Mouse (Mus musculus): ENCODE measurements around the gene Ust. TPM values are rescaled to one million over a fixed set of nuclear protein-coding genes. Genes with fewer than 3 reads are reported as not detected.

The Ust gene
- polyA plus RNA-seq, 1 experiment from 2014 or later = 4.0 TPM

- no peaks in the 10 kb centered on the region for H3K36me3 ChIP-seq (ENCODE audit: poor library complexity, severe bottlenecking)
- no peak for ATAC-seq
- peaks cover 31% of the 10 kb centered on the region for H3K4me1 ChIP-seq
- WGBS = 86% methylated on average over 5 of the region's 5 CpGs
- H3K9ac ChIP-seq = no peak overlapping the region
- H3K27ac ChIP-seq = no peak overlapping the region
- H3K9me3 ChIP-seq (replicated peaks) = no peaks in the 10 kb centered on the region
- H3K4me3 ChIP-seq = no peak overlapping the region
- no peaks in the 10 kb centered on the region for H3K27me3 ChIP-seq
- no peak overlapping the region for H3K4me2 ChIP-seq
Observed at GRCm38 (mm10) chr10:8177618-8178017, 341.0 kb downstream of the Ust start.

GRCm38 (mm10) chr10:8176351-8177053 lies 342.1 kb downstream of the Ust start:
- Histone ChIP-seq H3K4me2 (no peak overlapping the region), H3K4me3 (no peak overlapping the region), H3K9ac (no peak overlapping the region), H3K27me3 (no peaks in the 10 kb centered on the region), H3K27ac (no peak overlapping the region), H3K9me3 (replicated peaks) (no peaks in the 10 kb centered on the region), H3K36me3 (ENCODE audit: poor library complexity, severe bottlenecking) (no peaks in the 10 kb centered on the region), H3K4me1 (peaks cover 31% of the 10 kb centered on the region)
- 57% methylated on average over 13 of the region's 13 CpGs for WGBS
- no peak for ATAC-seq

- no peak overlapping the region for H3K4me2 ChIP-seq
- H3K36me3 ChIP-seq (ENCODE audit: poor library complexity, severe bottlenecking) = no peaks in the 10 kb centered on the region
- ATAC-seq = no peak
- peaks cover 31% of the 10 kb centered on the region for H3K4me1 ChIP-seq
- 77% methylated on average over 3 of the region's 3 CpGs for WGBS
- no peak overlapping the region for H3K4me3 ChIP-seq
- no peak overlapping the region for H3K27ac ChIP-seq
- H3K9me3 ChIP-seq (replicated peaks) = no peaks in the 10 kb centered on the region
- H3K9ac ChIP-seq = no peak overlapping the region
- no peaks in the 10 kb centered on the region for H3K27me3 ChIP-seq
Observed at GRCm38 (mm10) chr10:8176008-8176350, 342.6 kb downstream of the Ust start.

GRCm38 (mm10) chr10:8174697-8175096 lies 343.9 kb downstream of the Ust start:
- no peak overlapping the region for H3K4me2 ChIP-seq
- peaks cover 31% of the 10 kb centered on the region for H3K4me1 ChIP-seq
- no peaks in the 10 kb centered on the region for H3K36me3 ChIP-seq (ENCODE audit: poor library complexity, severe bottlenecking)
- peaks cover 6% of the 10 kb centered on the region; the same call in 1 of the 2 replicates for H3K9me3 ChIP-seq (replicated peaks)
- H3K4me3 ChIP-seq = no peak overlapping the region
- H3K27me3 ChIP-seq = no peaks in the 10 kb centered on the region
- 74% methylated on average over 2 of the region's 2 CpGs for WGBS
- no peak overlapping the region for H3K9ac ChIP-seq
- no peak overlapping the region for H3K27ac ChIP-seq
- ATAC-seq = peak; percentile 54; the same call in 1 of the 2 replicates

GRCm38 (mm10) chr10:8174230-8174629 lies 344.4 kb downstream of the Ust start:
- Histone ChIP-seq H3K27ac (no peak overlapping the region), H3K36me3 (ENCODE audit: poor library complexity, severe bottlenecking) (no peaks in the 10 kb centered on the region), H3K4me2 (0 out of 2 replicates have a peak overlapping the region, but pooled peaks have one; percentile 7), H3K4me1 (peaks cover 31% of the 10 kb centered on the region), H3K27me3 (no peaks in the 10 kb centered on the region), H3K4me3 (no peak overlapping the region), H3K9ac (no peak overlapping the region), H3K9me3 (replicated peaks) (peaks cover 11% of the 10 kb centered on the region)
- ATAC-seq = peak; percentile 85
- WGBS = 28% methylated on average over 7 of the region's 7 CpGs

GRCm38 (mm10) chr10:8173032-8173431 lies 345.6 kb downstream of the Ust start:
- no peak overlapping the region for H3K4me3 ChIP-seq
- no peak overlapping the region for H3K4me2 ChIP-seq
- no peaks in the 10 kb centered on the region for H3K36me3 ChIP-seq (ENCODE audit: poor library complexity, severe bottlenecking)
- H3K9ac ChIP-seq = no peak overlapping the region
- H3K4me1 ChIP-seq = peaks cover 31% of the 10 kb centered on the region
- WGBS = 86% methylated on average over 3 of the region's 3 CpGs
- no peak for ATAC-seq
- H3K27ac ChIP-seq = no peak overlapping the region
- peaks cover 23% of the 10 kb centered on the region for H3K9me3 ChIP-seq (replicated peaks)
- H3K27me3 ChIP-seq = no peaks in the 10 kb centered on the region

GRCm38 (mm10) chr10:8171556-8171955 lies 347.1 kb downstream of the Ust start:
- no peaks in the 10 kb centered on the region for H3K27me3 ChIP-seq
- no peak overlapping the region for H3K9ac ChIP-seq
- H3K4me3 ChIP-seq = no peak overlapping the region
- H3K36me3 ChIP-seq (ENCODE audit: poor library complexity, severe bottlenecking) = no peaks in the 10 kb centered on the region
- H3K4me2 ChIP-seq = no peak overlapping the region
- WGBS = 88% methylated on average over 11 of the region's 11 CpGs
- H3K9me3 ChIP-seq (replicated peaks) = peaks cover 23% of the 10 kb centered on the region
- H3K4me1 ChIP-seq = peaks cover 25% of the 10 kb centered on the region
- no peak overlapping the region for H3K27ac ChIP-seq
- no peak for ATAC-seq
